Mouse (Mus musculus) spleen, adult 2 months (tissue): Measurements from ENCODE around the gene Hnrnpa2b1.

Experiments used
- CTCF ChIP-seq: fragments of 200-500 bp; IDR thresholded peaks from 2 replicates; pipeline ENCODE4 v1.5.1; 2011; ENCODE audit warnings: mild to moderate bottlenecking, inconsistent platforms; ENCODE audit not compliant: insufficient read depth, insufficient read length, insufficient replicate concordance; ENCODE audit errors: extremely low read depth
- POLR2A ChIP-seq: fragments of 200-500 bp; IDR thresholded peaks from 2 replicates; pipeline ENCODE4 v1.6.1; 2011; ENCODE audit warnings: low read depth, low read length, inconsistent platforms

- TF ChIP-seq POLR2A (no peak), CTCF (no peak)
Observed at GRCm38 (mm10) chr6:51434270-51434669, 35.4 kb downstream of the Hnrnpa2b1 start.
